ENCODE assay signal across 25 mouse cellular contexts in the genomic region with DNA sequence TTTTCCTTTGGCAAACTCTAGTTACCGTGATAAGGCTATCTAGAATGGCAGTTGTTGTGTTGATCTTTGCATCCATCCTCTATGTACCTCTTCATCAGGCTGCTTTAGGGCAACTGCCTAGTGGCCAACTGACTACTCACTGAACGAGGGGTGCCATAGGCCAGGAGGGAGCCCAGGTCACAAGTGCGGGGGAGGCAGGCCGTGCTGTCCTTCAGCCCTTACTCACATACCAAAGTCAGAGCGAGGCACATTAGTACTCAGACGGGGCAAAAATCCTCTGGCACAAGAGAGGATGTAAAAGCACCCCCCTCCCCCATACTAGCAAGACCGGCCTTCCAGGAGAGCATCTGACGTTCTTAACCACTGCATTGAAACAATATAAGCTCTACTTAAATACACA. TPM values are rescaled to one million over a fixed set of nuclear protein-coding genes. Genes with fewer than 3 reads are reported as not detected.
DNase-seq lines count a peak whose midpoint lies in the region; ATAC-seq and TF ChIP-seq lines count a peak whose summit lies in the region.
"Had no signal": no experiment of that assay in that cellular context is flagged by ENCODE, and none has a peak within 500 bp of the region (broad histone marks: within the 10 kb centered on the region; RNA-seq: fewer than 3 reads in every experiment).

No protein-coding gene starts in this region.

- no peak overlapping the region for H3K27ac ChIP-seq in embryonic facial prominence, embryonic 14.5 days (replicated peaks; ENCODE audit: low read depth, low read length)
- no peak overlapping the region for H3K27ac ChIP-seq in embryonic facial prominence, embryonic 10.5 days (replicated peaks)
- H3K27ac ChIP-seq in liver, embryonic 11.5 days (ENCODE audit: low read depth, low read length), result no peak overlapping the region
- no peak overlapping the region for H3K27ac ChIP-seq in liver, postnatal 0 days (ENCODE audit: low read depth)
- H3K27ac ChIP-seq in midbrain, embryonic 11.5 days (ENCODE audit: low read depth, low read length), result no peak overlapping the region
- no peak overlapping the region for H3K27ac ChIP-seq in midbrain, embryonic 13.5 days
- H3K27ac ChIP-seq: embryonic facial prominence, embryonic 13.5 days; forebrain, embryonic 13.5 days; forebrain, embryonic 15.5 days had no signal

- WGBS in embryonic facial prominence, embryonic 14.5 days, result 68% methylated on average over 8 of the region's 8 CpGs
- WGBS in embryonic facial prominence, embryonic 10.5 days, result 69% methylated on average over 8 of the region's 8 CpGs
- WGBS in liver, embryonic 11.5 days, result 66% methylated on average over 8 of the region's 8 CpGs
- 62% methylated on average over 8 of the region's 8 CpGs for WGBS in liver, postnatal 0 days (ENCODE audit: insufficient replicate concordance)
- 73% methylated on average over 8 of the region's 8 CpGs for WGBS in midbrain, embryonic 11.5 days
- WGBS in midbrain, embryonic 13.5 days, result 81% methylated on average over 8 of the region's 8 CpGs

- TF ChIP-seq CTCF in liver, postnatal 0 days (IDR thresholded peaks at IDR 0.05; ENCODE audit: low read depth), result no peak

- DNase-seq in embryonic facial prominence, embryonic 14.5 days (ENCODE audit: low spot score), result peak; percentile 26
- DNase-seq in embryonic facial prominence, embryonic 10.5 days (ENCODE audit: low spot score), result no peak
- DNase-seq in liver, embryonic 11.5 days (ENCODE audit: low spot score), result peak; percentile 17
- DNase-seq in liver, postnatal 0 days, result no peak
- DNase-seq in midbrain, embryonic 11.5 days (ENCODE audit: low spot score, missing footprints), result peak; percentile 78
- DNase-seq in right cerebral cortex, postnatal 10 days (ENCODE audit: low spot score in 2 of 2), result no peak
- DNase-seq: adrenal gland, adult 8-10 months; adrenal gland, postnatal 14 days; adrenal gland, postnatal 36 days; B cell, adult 2 months; cerebellum, adult 11-12 months; cerebellum, adult 8-10 months; cerebellum, adult 9-11 months; cerebellum, postnatal 14 days; forebrain, postnatal 0 days had no signal

- no peak overlapping the region for H3K4me3 ChIP-seq in embryonic facial prominence, embryonic 14.5 days (ENCODE audit: low read depth, low read length)
- H3K4me3 ChIP-seq in embryonic facial prominence, embryonic 10.5 days, result no peak overlapping the region
- no peak overlapping the region for H3K4me3 ChIP-seq in liver, embryonic 11.5 days (ENCODE audit: low read depth, low read length)
- H3K4me3 ChIP-seq in liver, postnatal 0 days (ENCODE audit: low read depth, low read length), result no peak overlapping the region
- no peak overlapping the region for H3K4me3 ChIP-seq in midbrain, embryonic 11.5 days (ENCODE audit: low read depth, low read length)
- no peak overlapping the region for H3K4me3 ChIP-seq in midbrain, embryonic 13.5 days (replicated peaks)
- H3K4me3 ChIP-seq: embryonic facial prominence, embryonic 13.5 days; forebrain, embryonic 13.5 days; forebrain, embryonic 15.5 days had no signal

- H3K36me3 ChIP-seq in embryonic facial prominence, embryonic 14.5 days (ENCODE audit: control insufficient read depth, insufficient read depth, low read length), result no peaks in the 10 kb centered on the region
- no peaks in the 10 kb centered on the region for H3K36me3 ChIP-seq in embryonic facial prominence, embryonic 10.5 days (replicated peaks)
- no peaks in the 10 kb centered on the region for H3K36me3 ChIP-seq in liver, embryonic 11.5 days (ENCODE audit: control insufficient read depth, insufficient read depth, low read length)
- no peaks in the 10 kb centered on the region for H3K36me3 ChIP-seq in liver, postnatal 0 days (replicated peaks; ENCODE audit: insufficient read depth, low read length)
- H3K36me3 ChIP-seq in midbrain, embryonic 11.5 days (ENCODE audit: control insufficient read depth, insufficient read depth, low read length), result no peaks in the 10 kb centered on the region
- H3K36me3 ChIP-seq in midbrain, embryonic 13.5 days, result no peaks in the 10 kb centered on the region
- H3K36me3 ChIP-seq: embryonic facial prominence, embryonic 13.5 days; forebrain, embryonic 15.5 days; G1E had no signal

- no peaks in the 10 kb centered on the region for H3K4me1 ChIP-seq in embryonic facial prominence, embryonic 14.5 days (ENCODE audit: control insufficient read depth, insufficient read depth, low read length)
- H3K4me1 ChIP-seq in embryonic facial prominence, embryonic 10.5 days, result peaks cover 5% of the 10 kb centered on the region; the same call in 1 of the 2 replicates
- H3K4me1 ChIP-seq in liver, embryonic 11.5 days (replicated peaks; ENCODE audit: control insufficient read depth, insufficient read depth, low read length), result no peaks in the 10 kb centered on the region
- H3K4me1 ChIP-seq in liver, postnatal 0 days (ENCODE audit: insufficient read depth), result no peaks in the 10 kb centered on the region
- no peaks in the 10 kb centered on the region for H3K4me1 ChIP-seq in midbrain, embryonic 11.5 days (ENCODE audit: control insufficient read depth, insufficient read depth, low read length)
- H3K4me1 ChIP-seq in midbrain, embryonic 13.5 days (replicated peaks), result no peaks in the 10 kb centered on the region
- H3K4me1 ChIP-seq: embryonic facial prominence, embryonic 13.5 days; forebrain, embryonic 13.5 days; forebrain, embryonic 15.5 days had no signal

- no peaks in the 10 kb centered on the region for H3K27me3 ChIP-seq in embryonic facial prominence, embryonic 14.5 days (replicated peaks; ENCODE audit: control insufficient read depth, insufficient read depth, low read length)
- no peaks in the 10 kb centered on the region for H3K27me3 ChIP-seq in embryonic facial prominence, embryonic 10.5 days (replicated peaks; ENCODE audit: low read depth, poor library complexity, severe bottlenecking)
- H3K27me3 ChIP-seq in liver, embryonic 11.5 days (replicated peaks; ENCODE audit: control insufficient read depth, insufficient read depth, low read length), result no peaks in the 10 kb centered on the region
- H3K27me3 ChIP-seq in liver, postnatal 0 days (ENCODE audit: insufficient read depth, low read length), result no peaks in the 10 kb centered on the region
- H3K27me3 ChIP-seq in midbrain, embryonic 11.5 days (ENCODE audit: control insufficient read depth, insufficient read depth, low read length), result no peaks in the 10 kb centered on the region
- no peaks in the 10 kb centered on the region for H3K27me3 ChIP-seq in midbrain, embryonic 13.5 days
- H3K27me3 ChIP-seq: CH12.LX; embryonic facial prominence, embryonic 13.5 days; forebrain, embryonic 13.5 days; forebrain, embryonic 15.5 days; Patski had no signal

- H3K9me3 ChIP-seq in embryonic facial prominence, embryonic 14.5 days (ENCODE audit: control insufficient read depth, low read length), result no peaks in the 10 kb centered on the region
- no peaks in the 10 kb centered on the region for H3K9me3 ChIP-seq in embryonic facial prominence, embryonic 10.5 days
- H3K9me3 ChIP-seq in liver, embryonic 11.5 days (ENCODE audit: control insufficient read depth, low read length), result no peaks in the 10 kb centered on the region
- no peaks in the 10 kb centered on the region for H3K9me3 ChIP-seq in liver, postnatal 0 days (ENCODE audit: low read length)
- H3K9me3 ChIP-seq in midbrain, embryonic 11.5 days (ENCODE audit: control insufficient read depth, low read length), result no peaks in the 10 kb centered on the region
- no peaks in the 10 kb centered on the region for H3K9me3 ChIP-seq in midbrain, embryonic 13.5 days
- H3K9me3 ChIP-seq: embryonic facial prominence, embryonic 13.5 days; forebrain, embryonic 13.5 days; forebrain, embryonic 15.5 days; G1E had no signal

- no peak for ATAC-seq in embryonic facial prominence, embryonic 14.5 days (ENCODE audit: low read depth)
- no peak for ATAC-seq in liver, embryonic 11.5 days (replicated peaks; ENCODE audit: low FRiP score)
- ATAC-seq in liver, postnatal 0 days, result no peak
- ATAC-seq in midbrain, embryonic 11.5 days (ENCODE audit: low FRiP score), result no peak
- ATAC-seq in midbrain, embryonic 13.5 days, result no peak
- ATAC-seq in monocyte, adult 5-6 weeks (replicated peaks; ENCODE audit: insufficient number of reproducible peaks, low FRiP score, low TSS enrichment, poor library complexity, severe bottlenecking), result peak; percentile 40; the same call in 1 of the 2 replicates
- ATAC-seq: activated CD4-positive, CD25-positive, alpha-beta regulatory T cell, adult 4 months; CD4-positive, CD25-positive, alpha-beta regulatory T cell, adult 4 months; forebrain, embryonic 13.5 days; forebrain, embryonic 15.5 days; forebrain, postnatal 0 days; Patski had no signal

- H3K4me2 ChIP-seq in embryonic facial prominence, embryonic 14.5 days (ENCODE audit: low read depth, low read length), result no peak overlapping the region
- H3K4me2 ChIP-seq in liver, embryonic 11.5 days, result no peak overlapping the region
- no peak overlapping the region for H3K4me2 ChIP-seq in liver, postnatal 0 days (ENCODE audit: low read depth, low read length)
- H3K4me2 ChIP-seq in midbrain, embryonic 11.5 days, result no peak overlapping the region
- H3K4me2 ChIP-seq in midbrain, embryonic 13.5 days (replicated peaks), result no peak overlapping the region
- H3K4me2 ChIP-seq: embryonic facial prominence, embryonic 13.5 days; forebrain, embryonic 13.5 days; forebrain, embryonic 15.5 days had no signal

- no peak for TF ChIP-seq EP300 in liver, postnatal 0 days (IDR thresholded peaks at IDR 0.05; ENCODE audit: low read depth)

- no peak overlapping the region for H3K9ac ChIP-seq in embryonic facial prominence, embryonic 14.5 days (ENCODE audit: low read depth, low read length)
- H3K9ac ChIP-seq in liver, embryonic 11.5 days (ENCODE audit: low read depth, low read length), result no peak overlapping the region
- H3K9ac ChIP-seq in liver, postnatal 0 days (replicated peaks), result no peak overlapping the region
- no peak overlapping the region for H3K9ac ChIP-seq in midbrain, embryonic 11.5 days (ENCODE audit: low read length)
- no peak overlapping the region for H3K9ac ChIP-seq in midbrain, embryonic 13.5 days (replicated peaks)
- H3K9ac ChIP-seq: embryonic facial prominence, embryonic 13.5 days; forebrain, embryonic 13.5 days; forebrain, embryonic 15.5 days; forebrain, postnatal 0 days had no signal

RNA-seq across cellular contexts. Expression of a gene that starts 7.2 kb away (rescaled TPM):
- 8.2 and 11.1 TPM in 2 replicates for polyA plus RNA-seq in embryonic facial prominence, embryonic 14.5 days (2014; fragmentation: Nextera tagmentation; extraction: Ambion mirVana)
- polyA plus RNA-seq in embryonic facial prominence, embryonic 10.5 days (2016; fragmentation: Nextera tagmentation; extraction: Ambion mirVana), result 9.8 and 11.1 TPM in 2 replicates
- polyA plus RNA-seq in liver, embryonic 11.5 days (2014; fragmentation: Nextera tagmentation; extraction: Ambion mirVana), result 8.7 and 9.1 TPM in 2 replicates
- polyA plus RNA-seq in liver, postnatal 0 days (2015; fragmentation: Nextera tagmentation; extraction: Ambion mirVana), result 1.5 and 1.6 TPM in 2 replicates
- polyA plus RNA-seq in midbrain, embryonic 11.5 days (2014; fragmentation: Nextera tagmentation; extraction: Ambion mirVana), result 13.6 and 15.8 TPM in 2 replicates
- 15.0 and 17.7 TPM in 2 replicates for polyA plus RNA-seq in midbrain, embryonic 13.5 days (2015; fragmentation: Nextera tagmentation; extraction: Ambion mirVana)
- total RNA-seq in monocyte, adult 5-6 weeks (2017), result 8.4 to 11.4 TPM (median 11.3 TPM) in 3 replicates

Comparison
In these comparisons a context has a peak if more than half of its experiments do, and no peak if none do; other contexts are left out.
1. DNase-seq: peak in embryonic facial prominence, embryonic 14.5 days (single experiment), liver, embryonic 11.5 days (single experiment) and midbrain, embryonic 11.5 days (single experiment); none in embryonic facial prominence, embryonic 10.5 days (single experiment), liver, postnatal 0 days (single experiment) and right cerebral cortex, postnatal 10 days (0 of 2).